Mouse (Mus musculus): ENCODE results near the gene Zmym5. TPM values are rescaled to one million over a fixed set of nuclear protein-coding genes. Genes with fewer than 3 reads are reported as not detected.
"Not testable (repeated sequence)": the region's sequence is repeated elsewhere in the genome, so short reads cannot be mapped to it uniquely, and the experiment has no call there.

The Zmym5 gene
- total and polyA plus RNA-seq, 3 experiments = 6.7 to 36.5 (median 13.2) TPM

DNA sequence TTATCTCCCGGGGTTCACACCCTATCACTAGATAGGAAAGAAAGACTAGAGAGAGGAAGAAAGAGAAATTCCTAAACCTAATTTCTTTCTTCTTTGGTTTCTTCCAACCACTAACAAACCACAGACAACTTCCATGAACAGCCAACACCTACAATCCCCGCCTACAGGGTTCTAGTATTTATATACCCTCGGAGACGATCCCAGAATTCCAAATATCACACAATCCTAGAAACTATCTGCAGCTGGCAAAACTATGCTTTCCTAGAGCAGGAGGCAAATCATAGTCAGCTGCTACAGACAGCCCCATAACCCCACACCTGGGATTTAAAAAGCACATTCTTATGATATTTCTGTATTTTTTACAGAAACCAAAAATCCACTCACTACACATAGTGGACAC is 36.1 kb downstream of the Zmym5 start:
- Histone ChIP-seq H3K4me3 (ENCODE audit: control insufficient read depth in 1 of 2, insufficient read depth in 1 of 2, low read depth in 2 of 2, low read length in 2 of 2) (peak overlapping the region; percentile 43 to 74), H3K79me2 (ENCODE audit: control insufficient read depth, insufficient read depth, low read length, poor library complexity) (peaks cover 65% of the 10 kb centered on the region), H3K9me3 (replicated peaks; ENCODE audit: insufficient read depth, low read length) (no peaks in the 10 kb centered on the region), H3K27me3 (ENCODE audit: control insufficient read depth in 1 of 2, insufficient read depth in 2 of 2, low read length in 2 of 2) (no peaks in the 10 kb centered on the region), H3K4me1 (ENCODE audit: control insufficient read depth in 1 of 2, insufficient read depth in 2 of 2, low read length in 2 of 2) (peaks cover 10 to 11% of the 10 kb centered on the region in 2 experiments), H3K36me3 (ENCODE audit: control insufficient read depth in 1 of 2, insufficient read depth in 2 of 2, low read length in 2 of 2) (peaks cover 15 to 32% of the 10 kb centered on the region in 2 experiments), H3K9ac (ENCODE audit: control insufficient read depth, low read depth, low read length, poor library complexity, severe bottlenecking) (peak overlapping the region; percentile 19), H3K27ac (ENCODE audit: control insufficient read depth, low read depth, low read length) (no peak overlapping the region)
- no peak for DNase-seq (ENCODE audit: low read depth, low spot score)
- TF ChIP-seq POLR2AphosphoS2 (IDR thresholded peaks at IDR 0.05; ENCODE audit: low read length) (no peak), ELF1 (IDR thresholded peaks at IDR 0.05; ENCODE audit: low read depth, low read length) (no peak), NRF1 (IDR thresholded peaks at IDR 0.05; ENCODE audit: insufficient read depth, low read depth, low read length, poor library complexity, severe bottlenecking) (no peak), ZNF384 (IDR thresholded peaks at IDR 0.05; ENCODE audit: low read depth, low read length) (no peak), SMC3 (IDR thresholded peaks at IDR 0.05; ENCODE audit: low read depth, low read length) (no peak), SIN3A (IDR thresholded peaks at IDR 0.05; ENCODE audit: low read length) (peak; percentile 34; the same call in 1 of the 2 replicates), POLR2A (IDR thresholded peaks at IDR 0.05; ENCODE audit: control insufficient read depth in 1 of 2, insufficient read depth in 1 of 2, low read depth in 1 of 2, low read length in 2 of 2, poor library complexity in 1 of 2) (no peak), E2F4 (IDR thresholded peaks at IDR 0.05; ENCODE audit: borderline replicate concordance, low read depth, low read length) (no peak), EP300 (IDR thresholded peaks at IDR 0.05; ENCODE audit: low read depth in 1 of 2, low read length in 2 of 2) (peak; percentile 8 to 21; a peak in 2 of 4 replicates), MXI1 (IDR thresholded peaks at IDR 0.05; ENCODE audit: low read depth, low read length) (no peak), TBP (IDR thresholded peaks at IDR 0.05; ENCODE audit: low read depth, low read length) (no peak), JUND (IDR thresholded peaks at IDR 0.05; ENCODE audit: low read depth, low read length) (no peak), CHD2 (IDR thresholded peaks at IDR 0.05; ENCODE audit: low read length) (no peak), MAFK (IDR thresholded peaks at IDR 0.05; ENCODE audit: borderline replicate concordance, low read depth, low read length) (no peak), GATA1 (IDR thresholded peaks at IDR 0.05; ENCODE audit: low read depth, low read length) (peak; percentile 76), ETS1 (IDR thresholded peaks at IDR 0.05; ENCODE audit: low read depth, low read length) (peak; percentile 11; the same call in 1 of the 2 replicates)

DNA sequence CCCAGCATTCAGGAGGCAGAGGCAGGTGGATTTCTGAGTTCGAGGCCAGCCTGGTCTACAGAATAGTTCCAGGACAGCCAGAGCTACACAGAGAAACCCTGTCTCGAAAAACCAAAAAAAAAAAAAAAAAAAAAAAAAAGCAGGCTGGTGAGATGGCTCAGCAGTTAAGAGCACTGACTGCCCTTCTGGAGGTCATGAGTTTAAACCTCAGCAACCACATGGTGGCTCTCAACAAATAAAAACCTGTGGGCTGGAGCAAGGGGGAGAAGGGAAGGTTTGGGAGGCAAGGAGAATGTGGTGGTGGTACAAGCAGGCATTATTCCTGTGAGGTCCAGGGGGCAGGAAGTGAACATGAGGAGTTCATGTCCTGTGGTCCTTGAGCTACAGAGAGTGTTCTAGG is 45.1 kb downstream of the Zmym5 start:
- not testable (repeated sequence) for H3K27ac ChIP-seq (ENCODE audit: control insufficient read depth, low read depth, low read length); H3K4me1 ChIP-seq (ENCODE audit: control insufficient read depth in 1 of 2, insufficient read depth in 2 of 2, low read length in 2 of 2); H3K9ac ChIP-seq (ENCODE audit: control insufficient read depth, low read depth, low read length, poor library complexity, severe bottlenecking); DNase-seq (ENCODE audit: low read depth, low spot score); H3K4me3 ChIP-seq (ENCODE audit: control insufficient read depth in 1 of 2, insufficient read depth in 1 of 2, low read depth in 2 of 2, low read length in 2 of 2); H3K27me3 ChIP-seq (ENCODE audit: control insufficient read depth in 1 of 2, insufficient read depth in 2 of 2, low read length in 2 of 2); H3K9me3 ChIP-seq (replicated peaks; ENCODE audit: insufficient read depth, low read length)
- peaks cover 4 to 46% of the 10 kb centered on the region in 2 experiments for H3K36me3 ChIP-seq (ENCODE audit: control insufficient read depth in 1 of 2, insufficient read depth in 2 of 2, low read length in 2 of 2)
- peak; percentile 50; the same call in 1 of the 2 replicates for TF ChIP-seq ZNF384 (IDR thresholded peaks at IDR 0.05; ENCODE audit: low read depth, low read length)
- peaks cover 25% of the 10 kb centered on the region; the same call in 1 of the 2 replicates for H3K79me2 ChIP-seq (ENCODE audit: control insufficient read depth, insufficient read depth, low read length, poor library complexity)

DNA sequence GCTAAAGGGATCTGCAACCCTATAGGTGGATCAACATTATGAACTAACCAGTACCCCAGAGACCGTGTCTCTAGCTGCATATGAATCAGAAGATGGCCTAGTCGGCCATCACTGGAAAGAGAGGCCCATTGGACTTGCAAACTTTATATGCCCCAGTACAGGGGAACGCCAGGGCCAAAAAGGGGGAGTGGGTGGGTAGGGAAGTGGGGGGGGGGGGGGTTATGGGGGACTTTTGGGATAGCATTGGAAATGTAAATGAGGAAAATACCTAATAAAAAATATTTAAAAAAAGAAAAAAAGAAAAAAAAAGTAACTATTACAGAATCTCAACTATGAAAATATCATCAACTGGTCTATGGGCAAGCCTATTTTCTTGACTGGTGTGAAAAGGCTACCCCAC is 46.4 kb downstream of the Zmym5 start:
- H3K4me1 ChIP-seq (ENCODE audit: control insufficient read depth in 1 of 2, insufficient read depth in 2 of 2, low read length in 2 of 2); H3K9ac ChIP-seq (ENCODE audit: control insufficient read depth, low read depth, low read length, poor library complexity, severe bottlenecking); H3K9me3 ChIP-seq (replicated peaks; ENCODE audit: insufficient read depth, low read length); H3K27ac ChIP-seq (ENCODE audit: control insufficient read depth, low read depth, low read length); H3K27me3 ChIP-seq (ENCODE audit: control insufficient read depth in 1 of 2, insufficient read depth in 2 of 2, low read length in 2 of 2); H3K4me3 ChIP-seq (ENCODE audit: control insufficient read depth in 1 of 2, insufficient read depth in 1 of 2, low read depth in 2 of 2, low read length in 2 of 2); DNase-seq (ENCODE audit: low read depth, low spot score): not testable (repeated sequence)
- H3K36me3 ChIP-seq (ENCODE audit: control insufficient read depth in 1 of 2, insufficient read depth in 2 of 2, low read length in 2 of 2) = peaks cover 4 to 49% of the 10 kb centered on the region in 2 experiments
- peaks cover 19% of the 10 kb centered on the region; the same call in 1 of the 2 replicates for H3K79me2 ChIP-seq (ENCODE audit: control insufficient read depth, insufficient read depth, low read length, poor library complexity)

All from MEL (cell line).